Comparison of ENCODE assay signal across 24 mouse cellular contexts in genomic region chr7:30953459-30953858, GRCm38 (mm10). TPM values are rescaled to one million over a fixed set of nuclear protein-coding genes. Genes with fewer than 3 reads are reported as not detected.
A peak's percentile ranks its signal among the peaks of the same experiment; 100 is the strongest.
DNase-seq lines count a peak whose midpoint lies in the region; ATAC-seq and TF ChIP-seq lines count a peak whose summit lies in the region.
"Had no signal": no experiment of that assay in that cellular context is flagged by ENCODE, and none has a peak within 500 bp of the region (broad histone marks: within the 10 kb centered on the region; RNA-seq: fewer than 3 reads in every experiment).

No protein-coding gene starts in this region.

- peaks cover 17% of the 10 kb centered on the region for H3K4me1 ChIP-seq in limb, embryonic 15.5 days
- peaks cover 17% of the 10 kb centered on the region for H3K4me1 ChIP-seq in limb, embryonic 10.5 days
- H3K4me1 ChIP-seq in G1E (ENCODE audit: insufficient read depth, low read depth, low read length), result peaks cover 41% of the 10 kb centered on the region
- H3K4me1 ChIP-seq in liver, embryonic 16.5 days (ENCODE audit: control insufficient read depth, low read depth, low read length), result peaks cover 21% of the 10 kb centered on the region
- H3K4me1 ChIP-seq in forebrain, embryonic 10.5 days, result peaks cover 19% of the 10 kb centered on the region

- H3K4me3 ChIP-seq in limb, embryonic 15.5 days, result no peak overlapping the region
- H3K4me3 ChIP-seq in limb, embryonic 10.5 days, result no peak overlapping the region
- no peak overlapping the region for H3K4me3 ChIP-seq in G1E (ENCODE audit: low read depth, low read length)
- H3K4me3 ChIP-seq in liver, embryonic 16.5 days (ENCODE audit: low read depth, low read length), result no peak overlapping the region
- H3K4me3 ChIP-seq in forebrain, embryonic 10.5 days, result no peak overlapping the region
- H3K4me3 ChIP-seq: liver, embryonic 15.5 days; myocyte had no signal

- no peak overlapping the region for H3K27ac ChIP-seq in limb, embryonic 15.5 days
- no peak overlapping the region for H3K27ac ChIP-seq in limb, embryonic 10.5 days
- 0 out of 2 replicates have a peak overlapping the region, but pooled peaks have one; percentile 39 for H3K27ac ChIP-seq in liver, embryonic 16.5 days (ENCODE audit: low read length)
- no peak overlapping the region for H3K27ac ChIP-seq in forebrain, embryonic 10.5 days
- H3K27ac ChIP-seq: liver, embryonic 15.5 days had no signal

- no peaks in the 10 kb centered on the region for H3K27me3 ChIP-seq in limb, embryonic 15.5 days
- H3K27me3 ChIP-seq in limb, embryonic 10.5 days (ENCODE audit: low read depth, poor library complexity, severe bottlenecking), result no peaks in the 10 kb centered on the region
- H3K27me3 ChIP-seq in G1E (ENCODE audit: insufficient read depth, low read length), result no peaks in the 10 kb centered on the region
- no peaks in the 10 kb centered on the region for H3K27me3 ChIP-seq in liver, embryonic 16.5 days (ENCODE audit: control insufficient read depth, insufficient read depth, low read depth, low read length)
- no peaks in the 10 kb centered on the region for H3K27me3 ChIP-seq in forebrain, embryonic 10.5 days (ENCODE audit: poor library complexity, severe bottlenecking)
- H3K27me3 ChIP-seq: liver, embryonic 15.5 days had no signal

- TF ChIP-seq CTCF in G1E (IDR thresholded peaks at IDR 0.05; ENCODE audit: low read depth, low read length), result no peak

- DNase-seq in limb, embryonic 10.5 days (ENCODE audit: low spot score), result no peak
- DNase-seq in B cell, adult 2 months, result peak; percentile 20 to 24
- peak; percentile 15 for DNase-seq in G1E (ENCODE audit: low spot score)
- no peak for DNase-seq in c-Kit-positive CD71-positive TER-119-positive erythroid progenitor cells, embryonic 14.5 days (ENCODE audit: low spot score)
- no peak for DNase-seq in forebrain, embryonic 10.5 days (ENCODE audit: extremely low spot score, low spot score)
- DNase-seq in lung, postnatal 14 days, result no peak
- DNase-seq: cerebellum, postnatal 14 days; forebrain, postnatal 0 days; heart, postnatal 10 days; kidney, adult 2 months; kidney, postnatal 4 days; right cerebral cortex, adult 18-20 months; thymus, postnatal 4 days had no signal

- 81% methylated on average over 6 of the region's 6 CpGs for WGBS in limb, embryonic 15.5 days
- WGBS in limb, embryonic 10.5 days, result 90% methylated on average over 6 of the region's 6 CpGs
- WGBS in liver, embryonic 16.5 days (ENCODE audit: insufficient replicate concordance), result 59% methylated on average over 6 of the region's 6 CpGs
- WGBS in forebrain, embryonic 10.5 days, result 92% methylated on average over 6 of the region's 6 CpGs

- no peak overlapping the region for H3K4me2 ChIP-seq in limb, embryonic 15.5 days
- H3K4me2 ChIP-seq in liver, embryonic 16.5 days (ENCODE audit: low read depth, low read length), result no peak overlapping the region
- H3K4me2 ChIP-seq: liver, embryonic 15.5 days had no signal

- no peak for ATAC-seq in limb, embryonic 15.5 days (ENCODE audit: insufficient number of reproducible peaks, low FRiP score, low TSS enrichment, low read depth)
- ATAC-seq in G1E (ENCODE audit: extremely low read depth, insufficient number of reproducible peaks, low FRiP score, poor library complexity, severe bottlenecking), result no peak
- ATAC-seq in liver, embryonic 16.5 days (ENCODE audit: low read depth), result no peak
- ATAC-seq: forebrain, postnatal 0 days; hindbrain, embryonic 16.5 days had no signal

- 0 out of 2 replicates have a peak overlapping the region, but pooled peaks have one; percentile 17 for H3K9ac ChIP-seq in limb, embryonic 15.5 days
- H3K9ac ChIP-seq in liver, embryonic 16.5 days (ENCODE audit: low read depth, low read length), result no peak overlapping the region
- H3K9ac ChIP-seq: forebrain, postnatal 0 days; liver, embryonic 15.5 days had no signal

- no peaks in the 10 kb centered on the region for H3K9me3 ChIP-seq in limb, embryonic 15.5 days
- no peaks in the 10 kb centered on the region for H3K9me3 ChIP-seq in limb, embryonic 10.5 days (replicated peaks)
- no peaks in the 10 kb centered on the region for H3K9me3 ChIP-seq in G1E (replicated peaks)
- no peaks in the 10 kb centered on the region for H3K9me3 ChIP-seq in liver, embryonic 16.5 days (replicated peaks; ENCODE audit: control insufficient read depth, low read length)
- no peaks in the 10 kb centered on the region for H3K9me3 ChIP-seq in forebrain, embryonic 10.5 days
- H3K9me3 ChIP-seq: liver, embryonic 15.5 days had no signal

- peaks cover 64% of the 10 kb centered on the region for H3K36me3 ChIP-seq in limb, embryonic 15.5 days
- peaks cover 72% of the 10 kb centered on the region for H3K36me3 ChIP-seq in limb, embryonic 10.5 days
- peaks cover 78% of the 10 kb centered on the region for H3K36me3 ChIP-seq in G1E (replicated peaks)
- peaks cover 34% of the 10 kb centered on the region for H3K36me3 ChIP-seq in liver, embryonic 16.5 days (ENCODE audit: control insufficient read depth, insufficient read depth)
- H3K36me3 ChIP-seq in forebrain, embryonic 10.5 days (replicated peaks), result peaks cover 75% of the 10 kb centered on the region

RNA-seq across cellular contexts. Expression of gene Usf2, which starts 3.1 kb away (rescaled TPM):
- 22.3 and 23.4 TPM in 2 replicates for polyA plus RNA-seq in limb, embryonic 15.5 days (2015; fragmentation: Nextera tagmentation; extraction: Ambion mirVana)
- 28.7 and 33.5 TPM in 2 replicates for polyA plus RNA-seq in limb, embryonic 10.5 days (2016; fragmentation: Nextera tagmentation; extraction: Ambion mirVana)
- total RNA-seq in G1E (2014; fragmentation: Nextera tagmentation), result 132 and 135 TPM in 2 replicates
- 63.8 and 69.9 TPM in 2 replicates for total RNA-seq in G1E (2017)
- polyA plus RNA-seq in G1E (2012), result 101 and 113 TPM in 2 replicates
- 7.9 and 9.0 TPM in 2 replicates for polyA plus RNA-seq in liver, embryonic 16.5 days (2015; fragmentation: Nextera tagmentation; extraction: Ambion mirVana)
- 24.1 and 25.6 TPM in 2 replicates for polyA plus RNA-seq in forebrain, embryonic 10.5 days (2016; fragmentation: Nextera tagmentation; extraction: Ambion mirVana)

RNA-seq across cellular contexts. Expression of gene Hamp, which starts 9.6 kb away (rescaled TPM):
- not detected in 2 replicates for polyA plus RNA-seq in limb, embryonic 15.5 days (2015; fragmentation: Nextera tagmentation; extraction: Ambion mirVana)
- not detected in 2 replicates for polyA plus RNA-seq in limb, embryonic 10.5 days (2016; fragmentation: Nextera tagmentation; extraction: Ambion mirVana)
- total RNA-seq in G1E (2014; fragmentation: Nextera tagmentation) (not detected in 2 replicates), G1E (2017) (not detected in 2 replicates)
- not detected in 2 replicates for polyA plus RNA-seq in G1E (2012)
- 10.4 and 17.5 TPM in 2 replicates for polyA plus RNA-seq in liver, embryonic 16.5 days (2015; fragmentation: Nextera tagmentation; extraction: Ambion mirVana)
- not detected in 2 replicates for polyA plus RNA-seq in forebrain, embryonic 10.5 days (2016; fragmentation: Nextera tagmentation; extraction: Ambion mirVana)
- total RNA-seq: forebrain, postnatal 0 days; megakaryocyte-erythroid progenitor cell, adult 5-6 weeks; neutrophil, adult 5-6 weeks had no signal
- polyA plus RNA-seq: forebrain, postnatal 0 days; hindbrain, embryonic 16.5 days; kidney, adult 2 months; myocyte; spleen, adult 2 months; testis, adult 2 months had no signal

RNA-seq across cellular contexts. Expression of gene Lsr, which starts 19.8 kb away (rescaled TPM):
- polyA plus RNA-seq in limb, embryonic 15.5 days (2015; fragmentation: Nextera tagmentation; extraction: Ambion mirVana), result 37.1 and 39.5 TPM in 2 replicates
- 28.9 and 31.3 TPM in 2 replicates for polyA plus RNA-seq in limb, embryonic 10.5 days (2016; fragmentation: Nextera tagmentation; extraction: Ambion mirVana)
- not detected in 2 replicates for total RNA-seq in G1E (2014; fragmentation: Nextera tagmentation)
- total RNA-seq in G1E (2017), result 0.11 TPM in 1 of 2 replicates, not detected in the other
- not detected in 2 replicates for polyA plus RNA-seq in G1E (2012)
- 30.5 and 31.8 TPM in 2 replicates for polyA plus RNA-seq in liver, embryonic 16.5 days (2015; fragmentation: Nextera tagmentation; extraction: Ambion mirVana)
- 41.9 and 45.9 TPM in 2 replicates for polyA plus RNA-seq in forebrain, embryonic 10.5 days (2016; fragmentation: Nextera tagmentation; extraction: Ambion mirVana)

RNA-seq across cellular contexts. Expression of gene Fam187b, which starts 20.1 kb away (rescaled TPM):
- polyA plus RNA-seq in limb, embryonic 15.5 days (2015; fragmentation: Nextera tagmentation; extraction: Ambion mirVana), result 2.4 and 2.7 TPM in 2 replicates
- 1.0 and 1.3 TPM in 2 replicates for polyA plus RNA-seq in limb, embryonic 10.5 days (2016; fragmentation: Nextera tagmentation; extraction: Ambion mirVana)
- total RNA-seq in G1E (2014; fragmentation: Nextera tagmentation), result not detected in 2 replicates
- 0.12 and 0.27 TPM in 2 replicates for total RNA-seq in G1E (2017)
- polyA plus RNA-seq in G1E (2012), result 0.03 TPM in 1 of 2 replicates, not detected in the other
- 3.2 and 3.8 TPM in 2 replicates for polyA plus RNA-seq in liver, embryonic 16.5 days (2015; fragmentation: Nextera tagmentation; extraction: Ambion mirVana)
- 2.1 and 2.3 TPM in 2 replicates for polyA plus RNA-seq in forebrain, embryonic 10.5 days (2016; fragmentation: Nextera tagmentation; extraction: Ambion mirVana)
- total RNA-seq: megakaryocyte-erythroid progenitor cell, adult 5-6 weeks had no signal
- polyA plus RNA-seq: myocyte had no signal

RNA-seq across cellular contexts. Expression of gene Hamp2, which starts 29.0 kb away (rescaled TPM):
- not detected in 2 replicates for polyA plus RNA-seq in limb, embryonic 15.5 days (2015; fragmentation: Nextera tagmentation; extraction: Ambion mirVana)
- polyA plus RNA-seq in limb, embryonic 10.5 days (2016; fragmentation: Nextera tagmentation; extraction: Ambion mirVana), result not detected in 2 replicates
- total RNA-seq in G1E (2014; fragmentation: Nextera tagmentation) (not detected in 2 replicates), G1E (2017) (not detected in 2 replicates)
- polyA plus RNA-seq in G1E (2012), result not detected in 2 replicates
- not detected in 2 replicates for polyA plus RNA-seq in liver, embryonic 16.5 days (2015; fragmentation: Nextera tagmentation; extraction: Ambion mirVana)
- not detected in 2 replicates for polyA plus RNA-seq in forebrain, embryonic 10.5 days (2016; fragmentation: Nextera tagmentation; extraction: Ambion mirVana)
- total RNA-seq: forebrain, postnatal 0 days; gastrocnemius, adult 8-10 months; left cerebral cortex, adult 8-10 months; megakaryocyte-erythroid progenitor cell, adult 5-6 weeks; neutrophil, adult 5-6 weeks had no signal
- polyA plus RNA-seq: forebrain, postnatal 0 days; kidney, adult 2 months; liver, embryonic 15.5 days; myocyte had no signal

Comparison
In these comparisons a context has a peak if more than half of its experiments do, and no peak if none do; other contexts are left out.
1. DNase-seq: peak in B cell, adult 2 months (2 of 2) and G1E (single experiment); none in limb, embryonic 10.5 days (single experiment), c-Kit-positive CD71-positive TER-119-positive erythroid progenitor cells, embryonic 14.5 days (single experiment), forebrain, embryonic 10.5 days (single experiment) and lung, postnatal 14 days (single experiment).
2. RNA of gene Hamp, which starts 9.6 kb away (polyA plus RNA-seq): 10.4 to 17.5 TPM in liver, embryonic 16.5 days; not detected in limb, embryonic 15.5 days, not detected in limb, embryonic 10.5 days, not detected in G1E and not detected in forebrain, embryonic 10.5 days; every median in the first group is over 10 times any median in the second.
3. RNA of gene Lsr, which starts 19.8 kb away (polyA plus RNA-seq): 41.9 to 45.9 TPM in forebrain, embryonic 10.5 days, 37.1 to 39.5 TPM in limb, embryonic 15.5 days, 30.5 to 31.8 TPM in liver, embryonic 16.5 days and 28.9 to 31.3 TPM in limb, embryonic 10.5 days; not detected in G1E; every median in the first group is over 10 times any median in the second.